Mouse (Mus musculus) forebrain, embryonic 11.5 days (tissue): ENCODE measurements around the gene Clcc1. TPM values are rescaled to one million over a fixed set of nuclear protein-coding genes. Genes with fewer than 3 reads are reported as not detected.
"Not testable (repeated sequence)": the region's sequence is repeated elsewhere in the genome, so short reads cannot be mapped to it uniquely, and the experiment has no call there.

ENCODE experiments used
- ATAC-seq: fragments of 200-750 bp; cut with Nextera tagmentation; replicated peaks from 2 replicates; pipeline ENCODE4 v1.8.0; 2017; ENCODE audit warnings: moderate TSS enrichment; ENCODE audit not compliant: low FRiP score
- DNase-seq: peaks from one replicate; pipeline ENCODE4 v3.0.0-alpha.2; 2017; ENCODE audit warnings: low spot score
- H3K27ac ChIP-seq: fragments of 300-500 bp; sonication (generic); 2 replicates; pipeline ENCODE4 v1.5.1; 2014; ENCODE audit warnings: low read depth, low read length
- H3K27me3 ChIP-seq: fragments of 300-500 bp; sonication (generic); 2 replicates; pipeline ENCODE4 v1.6.1; 2014; ENCODE audit warnings: mild to moderate bottlenecking, low read length, mixed read lengths; ENCODE audit not compliant: control insufficient read depth, insufficient read depth
- H3K36me3 ChIP-seq: fragments of 300-500 bp; sonication (generic); 2 replicates; pipeline ENCODE4 v1.6.1; 2014; ENCODE audit warnings: mild to moderate bottlenecking, low read length, moderate library complexity, mixed read lengths; ENCODE audit not compliant: control insufficient read depth, insufficient read depth
- H3K4me1 ChIP-seq: fragments of 300-500 bp; sonication (generic); replicated peaks from 2 replicates; pipeline ENCODE4 v1.6.1; 2014; ENCODE audit warnings: low read length, mixed read lengths; ENCODE audit not compliant: control insufficient read depth, insufficient read depth
- H3K4me2 ChIP-seq: fragments of 300-500 bp; sonication (generic); 2 replicates; pipeline ENCODE4 v1.6.1; 2014; ENCODE audit warnings: low read depth, mild to moderate bottlenecking, low read length, moderate library complexity, mixed read lengths; ENCODE audit not compliant: severe bottlenecking
- H3K4me3 ChIP-seq: fragments of 300-500 bp; sonication (generic); 2 replicates; pipeline ENCODE4 v1.5.1; 2014; ENCODE audit warnings: low read depth, low read length
- H3K9ac ChIP-seq: fragments of 300-500 bp; sonication (generic); 2 replicates; pipeline ENCODE4 v1.6.1; 2014; ENCODE audit warnings: low read length
- H3K9me3 ChIP-seq: fragments of 300-500 bp; sonication (generic); 2 replicates; pipeline ENCODE4 v1.6.1; 2016; ENCODE audit warnings: low read length, mixed read lengths; ENCODE audit not compliant: control insufficient read depth
- WGBS: fragments of 180-500 bp; shearing (Covaris S2); extraction: QIAGEN DNeasy Blood & Tissue Kit; methylation state at CpG from one replicate; pipeline ENCODE4 v1.1.7; 2014; 5-methylcytosine and 5-hydroxymethylcytosine counted together
- polyA plus RNA-seq: library from polyadenylated mRNA; unstranded; fragments of >200 nt; fragmentation: Nextera tagmentation; extraction: Ambion mirVana; gene quantifications from 2 replicates; pipeline ENCODE4 v1.2.1, GENCODE M21; 2014

Gene Clcc1
- polyA plus RNA-seq, 1 experiment from 2014 or later, result 73.9 TPM

- Histone ChIP-seq H3K9me3 (no peaks in the 10 kb centered on the region), H3K4me2 (peak overlapping the region; percentile 33; the same call in 1 of the 2 replicates), H3K36me3 (no peaks in the 10 kb centered on the region), H3K27ac (no peak overlapping the region), H3K9ac (no peak overlapping the region), H3K27me3 (no peaks in the 10 kb centered on the region), H3K4me1 (peaks cover 7% of the 10 kb centered on the region), H3K4me3 (peak overlapping the region; percentile 12; the same call in 1 of the 2 replicates)
- DNase-seq (no peak), ATAC-seq (no peak; the same call in 1 of the 2 replicates)
- WGBS, result 28% methylated on average over 9 of the region's 9 CpGs
Observed at GRCm38 (mm10) chr3:108652866-108653642, 659 bp upstream of the Clcc1 start.

- Histone ChIP-seq H3K27ac (no peak overlapping the region), H3K27me3 (no peaks in the 10 kb centered on the region), H3K4me1 (peaks cover 7% of the 10 kb centered on the region), H3K9me3 (no peaks in the 10 kb centered on the region), H3K9ac (peak overlapping the region; percentile 89), H3K4me3 (peak overlapping the region; percentile 81), H3K4me2 (peak overlapping the region; percentile 61), H3K36me3 (no peaks in the 10 kb centered on the region)
- 33% methylated on average over 14 of the region's 14 CpGs for WGBS
- ATAC-seq (no peak), DNase-seq (no peak)
Observed at GRCm38 (mm10) chr3:108654566-108654965, 853 bp downstream of the Clcc1 start.

- DNase-seq, result no peak
- Histone ChIP-seq H3K9me3 (no peaks in the 10 kb centered on the region), H3K36me3 (no peaks in the 10 kb centered on the region), H3K4me2 (no peak overlapping the region), H3K4me3 (no peak overlapping the region), H3K9ac (no peak overlapping the region), H3K27ac (no peak overlapping the region), H3K4me1 (peaks cover 7% of the 10 kb centered on the region), H3K27me3 (no peaks in the 10 kb centered on the region)
- 89% methylated on average over 7 of the region's 7 CpGs for WGBS
- no peak for ATAC-seq
Observed at GRCm38 (mm10) chr3:108655486-108655885, 1.8 kb downstream of the Clcc1 start.

GRCm38 (mm10) chr3:108658612-108659011, 4.9 kb downstream of the Clcc1 start:
- Histone ChIP-seq H3K27me3 (no peaks in the 10 kb centered on the region), H3K9ac (no peak overlapping the region), H3K36me3 (peaks cover 4% of the 10 kb centered on the region; the same call in 1 of the 2 replicates), H3K4me3 (no peak overlapping the region), H3K9me3 (no peaks in the 10 kb centered on the region), H3K4me2 (no peak overlapping the region), H3K4me1 (peaks cover 7% of the 10 kb centered on the region), H3K27ac (no peak overlapping the region)
- WGBS, result 97% methylated on average over 9 of the region's 9 CpGs
- DNase-seq (no peak), ATAC-seq (no peak)

- ATAC-seq, result no peak
- WGBS, result 89% methylated on average over 1 of the region's 1 CpGs
Observed at GRCm38 (mm10) chr3:108660941-108661340, 7.2 kb downstream of the Clcc1 start.

GRCm38 (mm10) chr3:108676616-108677015, 22.9 kb downstream of the Clcc1 start:
- WGBS, result 86% methylated on average over 4 of the region's 4 CpGs
- ATAC-seq, result no peak
- peaks cover 6% of the 10 kb centered on the region; the same call in 1 of the 2 replicates for H3K36me3 ChIP-seq

More at GRCm38 (mm10) chr3:108660941-108661340, 7.2 kb downstream of the Clcc1 start:
- Histone ChIP-seq H3K4me2 (no peak overlapping the region), H3K27me3 (no peaks in the 10 kb centered on the region), H3K9ac (no peak overlapping the region), H3K4me3 (no peak overlapping the region), H3K36me3 (peaks cover 9% of the 10 kb centered on the region; the same call in 1 of the 2 replicates), H3K9me3 (no peaks in the 10 kb centered on the region), H3K4me1 (no peaks in the 10 kb centered on the region), H3K27ac (no peak overlapping the region)
- DNase-seq, result no peak

GRCm38 (mm10) chr3:108681004-108681403, 27.3 kb downstream of the Clcc1 start:
- no peak for DNase-seq
- ATAC-seq, result no peak
- Histone ChIP-seq H3K9ac (no peak overlapping the region), H3K27ac (no peak overlapping the region), H3K4me3 (no peak overlapping the region), H3K4me2 (no peak overlapping the region), H3K36me3 (peaks cover 12% of the 10 kb centered on the region; the same call in 1 of the 2 replicates), H3K9me3 (no peaks in the 10 kb centered on the region), H3K27me3 (no peaks in the 10 kb centered on the region), H3K4me1 (no peaks in the 10 kb centered on the region)
- 86% methylated on average over 4 of the region's 4 CpGs for WGBS

More at GRCm38 (mm10) chr3:108676616-108677015, 22.9 kb downstream of the Clcc1 start:
- H3K9ac ChIP-seq, result no peak overlapping the region
- H3K4me1 ChIP-seq, result no peaks in the 10 kb centered on the region
- no peak overlapping the region for H3K4me3 ChIP-seq
- no peak for DNase-seq
- H3K27ac ChIP-seq, result no peak overlapping the region
- no peaks in the 10 kb centered on the region for H3K9me3 ChIP-seq
- no peaks in the 10 kb centered on the region for H3K27me3 ChIP-seq
- no peak overlapping the region for H3K4me2 ChIP-seq

GRCm38 (mm10) chr3:108683597-108683996, 29.9 kb downstream of the Clcc1 start:
- not testable (repeated sequence) for H3K4me2 ChIP-seq, ATAC-seq
- WGBS, result 96% methylated on average over 5 of the region's 5 CpGs

More at GRCm38 (mm10) chr3:108683597-108683996, 29.9 kb downstream of the Clcc1 start:
- H3K9ac ChIP-seq, H3K27ac ChIP-seq, H3K4me1 ChIP-seq, H3K27me3 ChIP-seq, DNase-seq, H3K4me3 ChIP-seq, H3K9me3 ChIP-seq: not testable (repeated sequence)
- peaks cover 12% of the 10 kb centered on the region; the same call in 1 of the 2 replicates for H3K36me3 ChIP-seq
